Mouse (Mus musculus) myocyte (in vitro differentiated cells): ENCODE results near the gene Oxt. TPM values are rescaled to one million over a fixed set of nuclear protein-coding genes. Genes with fewer than 3 reads are reported as not detected.

Experiments used
- H3K27me3 ChIP-seq: one replicate; pipeline ENCODE4 v1.6.1; 2011; ENCODE audit not compliant: control insufficient read depth, insufficient read depth, insufficient read length
- H3K36me3 ChIP-seq: one replicate; pipeline ENCODE4 v1.6.1; 2011; ENCODE audit not compliant: control insufficient read depth, insufficient read depth
- H3K4me2 ChIP-seq: one replicate; pipeline ENCODE4 v1.6.1; 2011; ENCODE audit warnings: low read depth, control low read depth
- H3K4me3 ChIP-seq: one replicate; pipeline ENCODE4 v1.5.1; 2011; ENCODE audit warnings: mild to moderate bottlenecking, control low read depth, moderate library complexity
- H3K79me2 ChIP-seq: one replicate; pipeline ENCODE4 v1.6.1; 2011; ENCODE audit not compliant: control insufficient read depth, insufficient read depth
- H3ac ChIP-seq: one replicate; pipeline ENCODE4 v1.6.1; 2011; ENCODE audit not compliant: control insufficient read depth, insufficient read length
- CEBPB ChIP-seq: IDR thresholded peaks from 2 replicates; pipeline ENCODE4 v1.6.1; 2011; ENCODE audit warnings: mild to moderate bottlenecking, moderate library complexity; ENCODE audit not compliant: poor library complexity, insufficient read depth, severe bottlenecking
- E2F4 ChIP-seq: IDR thresholded peaks from one replicate; pipeline ENCODE4 v1.6.1; 2011; ENCODE audit warnings: mild to moderate bottlenecking, control low read depth, moderate library complexity; ENCODE audit not compliant: insufficient read depth
- MAX ChIP-seq: IDR thresholded peaks from one replicate; pipeline ENCODE4 v1.6.1; 2011; ENCODE audit warnings: low read depth, mild to moderate bottlenecking, control low read depth
- MYOD1 ChIP-seq, 3 experiments: IDR thresholded peaks; one replicate each; pipeline ENCODE4 v1.6.1; 2011; ENCODE audit warnings: control low read depth in 2 of 3, low read depth in 2 of 3, mild to moderate bottlenecking in 2 of 3, moderate library complexity in 1 of 3; ENCODE audit not compliant: insufficient read length in 2 of 3, control insufficient read depth in 1 of 3
- MYOG ChIP-seq, 3 experiments: IDR thresholded peaks; one replicate each; pipeline ENCODE4 v1.6.1; 2011; ENCODE audit warnings: control low read depth in 2 of 3, low read depth in 2 of 3, mild to moderate bottlenecking in 2 of 3; ENCODE audit not compliant: insufficient read length in 2 of 3, control insufficient read depth in 1 of 3, insufficient read depth in 1 of 3
- POLR2A ChIP-seq: IDR thresholded peaks from one replicate; pipeline ENCODE4 v1.6.1; 2011; ENCODE audit warnings: low read depth, mild to moderate bottlenecking, control low read depth, moderate library complexity; ENCODE audit not compliant: insufficient read length
- POLR2AphosphoS2 ChIP-seq: IDR thresholded peaks from one replicate; pipeline ENCODE4 v1.6.1; 2011; ENCODE audit warnings: low read depth, control low read depth; ENCODE audit not compliant: insufficient read length
- REST ChIP-seq: IDR thresholded peaks from one replicate; pipeline ENCODE4 v1.6.1; 2011; ENCODE audit warnings: mild to moderate bottlenecking, control low read depth, moderate library complexity; ENCODE audit not compliant: insufficient read depth, insufficient read length
- SRF ChIP-seq: IDR thresholded peaks from one replicate; pipeline ENCODE4 v1.6.1; 2011; ENCODE audit warnings: low read depth; ENCODE audit not compliant: control insufficient read depth, insufficient read length
- TCF12 ChIP-seq: IDR thresholded peaks from one replicate; pipeline ENCODE4 v1.6.1; 2011; ENCODE audit warnings: mild to moderate bottlenecking, control low read depth; ENCODE audit not compliant: poor library complexity, insufficient read depth, severe bottlenecking
- TCF3 ChIP-seq: IDR thresholded peaks from one replicate; pipeline ENCODE4 v1.6.1; 2011; ENCODE audit warnings: low read depth, control low read depth; ENCODE audit not compliant: insufficient read length
- USF1 ChIP-seq: IDR thresholded peaks from one replicate; pipeline ENCODE4 v1.6.1; 2011; ENCODE audit warnings: low read depth, mild to moderate bottlenecking, control low read depth, moderate library complexity
- polyA plus RNA-seq: library from polyadenylated mRNA; unstranded; fragments of >200 nt; fragmentation: generic; extraction: Trizol; gene quantifications from one replicate; pipeline ENCODE4 v1.2.1, GENCODE M21; 2012; ENCODE audit warnings: missing spikeins

The Oxt gene
- polyA plus RNA-seq, 1 experiment: not detected

DNA sequence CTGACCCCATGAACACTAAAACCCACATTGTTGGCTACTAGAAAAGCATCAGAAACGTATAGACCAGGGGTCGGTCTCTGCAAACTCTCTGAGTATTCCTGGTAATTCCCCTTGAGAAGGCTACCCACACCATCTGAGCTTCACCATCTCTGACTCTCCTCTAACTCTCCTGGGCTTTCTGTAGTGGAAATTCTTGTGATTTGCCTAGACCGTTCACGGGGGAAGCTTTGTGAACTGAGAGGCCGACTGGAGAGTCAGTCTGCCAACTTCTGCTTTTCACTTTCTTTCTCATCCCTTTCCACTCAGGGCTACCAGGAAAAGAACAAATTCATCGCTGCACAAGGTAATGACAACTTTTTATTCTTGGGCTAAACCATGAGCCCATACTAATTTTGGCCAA, 41.0 kb upstream of the Oxt start:
- Histone ChIP-seq H3K79me2 (no peaks in the 10 kb centered on the region), H3K4me2 (no peak overlapping the region), H3K36me3 (peaks cover 64% of the 10 kb centered on the region), H3K27me3 (no peaks in the 10 kb centered on the region), H3ac (no peak overlapping the region), H3K4me3 (no peak overlapping the region)
- no peak for TF ChIP-seq MYOG (IDR thresholded peaks at IDR 0.05; ENCODE audit: control insufficient read depth in 1 of 3, insufficient read depth in 1 of 3, insufficient read length in 2 of 3, low read depth in 2 of 3)
- no peak for TF ChIP-seq CEBPB
- no peak for TF ChIP-seq REST
- no peak for TF ChIP-seq SRF
- no peak for TF ChIP-seq POLR2AphosphoS2
- TF ChIP-seq E2F4: no peak
- no peak for TF ChIP-seq TCF3
- no peak for TF ChIP-seq POLR2A

DNA sequence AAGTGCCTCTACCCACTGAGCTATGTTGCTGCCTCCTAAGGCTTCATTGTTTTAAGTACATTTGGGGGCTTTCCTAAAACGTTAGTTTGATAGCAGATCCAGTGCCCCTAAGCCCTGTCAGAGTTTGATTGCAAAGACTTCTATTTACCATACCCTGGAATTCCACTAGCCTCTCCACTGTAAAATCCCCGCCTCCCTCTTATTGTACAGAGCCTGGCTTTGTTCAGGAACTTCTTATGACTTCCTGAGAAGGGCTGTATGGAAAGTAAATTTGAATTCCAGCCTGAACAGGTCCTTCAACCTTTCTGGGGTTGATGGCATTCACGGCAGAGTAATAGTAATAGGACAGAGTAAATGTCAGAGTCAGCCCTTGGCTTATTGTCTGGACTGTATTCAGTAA, 39.1 kb upstream of the Oxt start:
- H3K79me2 ChIP-seq: no peaks in the 10 kb centered on the region

GRCm38 (mm10) chr2:130538876-130539546, 37.0 kb upstream of the Oxt start:
- H3K4me2 ChIP-seq: no peak overlapping the region
- no peaks in the 10 kb centered on the region for H3K27me3 ChIP-seq
- peaks cover 62% of the 10 kb centered on the region for H3K36me3 ChIP-seq
- H3K4me3 ChIP-seq: no peak overlapping the region
- no peaks in the 10 kb centered on the region for H3K79me2 ChIP-seq
- TF ChIP-seq SRF (no peak), CEBPB (no peak), TCF12 (no peak), POLR2AphosphoS2 (no peak), POLR2A (no peak), MAX (no peak), MYOD1 (IDR thresholded peaks at IDR 0.05; ENCODE audit: control insufficient read depth in 1 of 3, insufficient read length in 2 of 3, low read depth in 2 of 3) (no peak), TCF3 (no peak), REST (no peak), USF1 (no peak), MYOG (IDR thresholded peaks at IDR 0.05; ENCODE audit: control insufficient read depth in 1 of 3, insufficient read depth in 1 of 3, insufficient read length in 2 of 3, low read depth in 2 of 3) (no peak), E2F4 (no peak)
- H3ac ChIP-seq: no peak overlapping the region

More for the DNA sequence above, 39.1 kb upstream of the Oxt start:
- Histone ChIP-seq H3K4me2 (no peak overlapping the region), H3K27me3 (no peaks in the 10 kb centered on the region), H3K36me3 (peaks cover 64% of the 10 kb centered on the region), H3ac (no peak overlapping the region), H3K4me3 (no peak overlapping the region)
- TF ChIP-seq CEBPB (no peak), TCF12 (no peak), SRF (no peak), REST (no peak), MYOG (IDR thresholded peaks at IDR 0.05; ENCODE audit: control insufficient read depth in 1 of 3, insufficient read depth in 1 of 3, insufficient read length in 2 of 3, low read depth in 2 of 3) (no peak), POLR2AphosphoS2 (no peak)

- Histone ChIP-seq H3K79me2 (no peaks in the 10 kb centered on the region), H3K27me3 (no peaks in the 10 kb centered on the region), H3K36me3 (peaks cover 63% of the 10 kb centered on the region), H3ac (no peak overlapping the region), H3K4me3 (no peak overlapping the region), H3K4me2 (no peak overlapping the region)
- TF ChIP-seq MYOD1 (IDR thresholded peaks at IDR 0.05; ENCODE audit: control insufficient read depth in 1 of 3, insufficient read length in 2 of 3, low read depth in 2 of 3) (peak in 1 of 3 experiments; percentile 36), SRF (no peak), MYOG (IDR thresholded peaks at IDR 0.05; ENCODE audit: control insufficient read depth in 1 of 3, insufficient read depth in 1 of 3, insufficient read length in 2 of 3, low read depth in 2 of 3) (peak in 2 of 3 experiments; percentile 11 to 58)
These were observed 35.7 kb upstream of the Oxt start for GRCm38 (mm10) chr2:130540266-130540665.

- Histone ChIP-seq H3K4me2 (no peak overlapping the region), H3K36me3 (peaks cover 42% of the 10 kb centered on the region), H3K27me3 (no peaks in the 10 kb centered on the region), H3K79me2 (no peaks in the 10 kb centered on the region), H3K4me3 (no peak overlapping the region), H3ac (no peak overlapping the region)
- TF ChIP-seq E2F4: no peak
- no peak for TF ChIP-seq MYOG (IDR thresholded peaks at IDR 0.05; ENCODE audit: control insufficient read depth in 1 of 3, insufficient read depth in 1 of 3, insufficient read length in 2 of 3, low read depth in 2 of 3)
- no peak for TF ChIP-seq POLR2A
- no peak for TF ChIP-seq TCF12
- no peak for TF ChIP-seq TCF3
- TF ChIP-seq REST: no peak
- TF ChIP-seq USF1: no peak
- no peak for TF ChIP-seq SRF
- TF ChIP-seq POLR2AphosphoS2: no peak
- TF ChIP-seq MAX: no peak
- TF ChIP-seq CEBPB: no peak
- no peak for TF ChIP-seq MYOD1 (IDR thresholded peaks at IDR 0.05; ENCODE audit: control insufficient read depth in 1 of 3, insufficient read length in 2 of 3, low read depth in 2 of 3)
These were observed 29.0 kb upstream of the Oxt start for GRCm38 (mm10) chr2:130546957-130547356.
